Mouse (Mus musculus) stomach, postnatal 0 days (tissue): ENCODE measurements at regions not wholly inside any gene's neighbourhood (a gene's known extent, or its start where the extent isn't known, plus 50 kb on each side); places are given as distances from the start of the nearest gene placed in this dataset.
A peak's percentile ranks its signal among the peaks of the same experiment; 100 is the strongest.

Experiments
- ATAC-seq: fragments of 200-750 bp; cut with Nextera tagmentation; 2 replicates; pipeline ENCODE4 v1.8.0; 2017; ENCODE audit not compliant: low FRiP score, low TSS enrichment
- DNase-seq: peaks from one replicate; pipeline ENCODE4 v3.0.0-alpha.2; 2016; ENCODE audit warnings: low spot score
- H3K27ac ChIP-seq: fragments of 300-500 bp; sonication (generic); replicated peaks from 2 replicates; pipeline ENCODE4 v1.5.1; 2014; ENCODE audit warnings: mild to moderate bottlenecking, control low read depth
- H3K27me3 ChIP-seq: fragments of 300-500 bp; sonication (generic); 2 replicates; pipeline ENCODE4 v1.6.1; 2014; ENCODE audit warnings: low read length; ENCODE audit not compliant: control insufficient read depth, insufficient read depth
- H3K36me3 ChIP-seq: fragments of 300-500 bp; sonication (generic); 2 replicates; pipeline ENCODE4 v1.6.1; 2014; ENCODE audit warnings: low read length, mixed read lengths; ENCODE audit not compliant: control insufficient read depth, insufficient read depth
- H3K4me1 ChIP-seq: fragments of 300-500 bp; sonication (generic); replicated peaks from 2 replicates; pipeline ENCODE4 v1.6.1; 2014; ENCODE audit warnings: antibody characterized with exemption; ENCODE audit not compliant: control insufficient read depth, insufficient read depth
- H3K4me2 ChIP-seq: fragments of 300-500 bp; sonication (generic); replicated peaks from 2 replicates; pipeline ENCODE4 v1.6.1; 2014; ENCODE audit warnings: low read depth, mild to moderate bottlenecking, control low read depth, moderate library complexity
- H3K4me3 ChIP-seq: fragments of 300-500 bp; sonication (generic); 2 replicates; pipeline ENCODE4 v1.5.1; 2014; ENCODE audit warnings: low read depth, low read length, control low read depth
- H3K9ac ChIP-seq: fragments of 300-500 bp; sonication (generic); 2 replicates; pipeline ENCODE4 v1.6.1; 2014; ENCODE audit warnings: mild to moderate bottlenecking, low read length, control low read depth, mixed read lengths
- H3K9me3 ChIP-seq: fragments of 300-500 bp; sonication (generic); 2 replicates; pipeline ENCODE4 v1.6.1; 2016; ENCODE audit warnings: low read length; ENCODE audit not compliant: control insufficient read depth
- CTCF ChIP-seq: IDR thresholded peaks from 2 replicates; pipeline ENCODE4 v1.5.1; 2016; ENCODE audit warnings: antibody characterized with exemption, low read depth, mild to moderate bottlenecking, moderate library complexity
- EP300 ChIP-seq: optimal IDR thresholded peaks from 2 replicates; pipeline ENCODE3; 2016; ENCODE audit warnings: antibody characterized with exemption
- WGBS: fragments of 180-500 bp; shearing (Covaris S2); extraction: QIAGEN DNeasy Blood & Tissue Kit; methylation state at CpG from one replicate; pipeline ENCODE4 v1.1.7; 2014; 5-methylcytosine and 5-hydroxymethylcytosine counted together

- no peak for DNase-seq
- TF ChIP-seq CTCF, result no peak
- no peak for TF ChIP-seq EP300
- H3K27ac ChIP-seq, result no peak overlapping the region
- ATAC-seq, result no peak
- H3K4me3 ChIP-seq, result no peak overlapping the region
- no peaks in the 10 kb centered on the region for H3K36me3 ChIP-seq
- H3K4me1 ChIP-seq, result no peaks in the 10 kb centered on the region
- H3K9me3 ChIP-seq, result no peaks in the 10 kb centered on the region
- H3K9ac ChIP-seq, result no peak overlapping the region
- WGBS, result 1% methylated on average over 46 of the region's 46 CpGs
- peaks cover 12% of the 10 kb centered on the region; the same call in 1 of the 2 replicates for H3K27me3 ChIP-seq
- peak overlapping the region; percentile 25 for H3K4me2 ChIP-seq
Observed at GRCm38 (mm10) chr3:17794251-17795061, 153.8 kb upstream of the Cypt12 start.

GRCm38 (mm10) chr3:17795271-17796260, 152.6 kb upstream of the Cypt12 start:
- WGBS, result 4% methylated on average over 24 of the region's 24 CpGs
- H3K36me3 ChIP-seq, result no peaks in the 10 kb centered on the region
- TF ChIP-seq CTCF (no peak), EP300 (no peak)
- H3K9me3 ChIP-seq, result no peaks in the 10 kb centered on the region
- H3K27ac ChIP-seq, result no peak overlapping the region
- no peak overlapping the region for H3K9ac ChIP-seq
- H3K27me3 ChIP-seq, result peaks cover 12% of the 10 kb centered on the region; the same call in 1 of the 2 replicates
- no peak for DNase-seq
- no peak overlapping the region for H3K4me3 ChIP-seq
- no peaks in the 10 kb centered on the region for H3K4me1 ChIP-seq
- no peak for ATAC-seq
- H3K4me2 ChIP-seq, result no peak overlapping the region

- H3K9me3 ChIP-seq, result no peaks in the 10 kb centered on the region
- 9% methylated on average over 3 of the region's 3 CpGs for WGBS
- no peak overlapping the region for H3K9ac ChIP-seq
- no peaks in the 10 kb centered on the region for H3K4me1 ChIP-seq
- ATAC-seq (no peak), DNase-seq (no peak)
- no peak overlapping the region for H3K4me2 ChIP-seq
- no peaks in the 10 kb centered on the region for H3K36me3 ChIP-seq
- H3K4me3 ChIP-seq, result no peak overlapping the region
- TF ChIP-seq EP300, result no peak
- H3K27me3 ChIP-seq, result peaks cover 7% of the 10 kb centered on the region; the same call in 1 of the 2 replicates
- no peak overlapping the region for H3K27ac ChIP-seq
Observed at GRCm38 (mm10) chr3:17796766-17797165, 151.4 kb upstream of the Cypt12 start.

GRCm38 (mm10) chr3:17798399-17798798, 149.8 kb upstream of the Cypt12 start:
- Histone ChIP-seq H3K9ac (no peak overlapping the region), H3K4me3 (no peak overlapping the region), H3K9me3 (no peaks in the 10 kb centered on the region), H3K27me3 (peaks cover 5% of the 10 kb centered on the region; the same call in 1 of the 2 replicates), H3K4me1 (no peaks in the 10 kb centered on the region), H3K27ac (no peak overlapping the region), H3K36me3 (no peaks in the 10 kb centered on the region), H3K4me2 (no peak overlapping the region)
- ATAC-seq (no peak), DNase-seq (peak; percentile 46)
- 8% methylated on average over 12 of the region's 12 CpGs for WGBS
- peak; percentile 65 for TF ChIP-seq CTCF
- no peak for TF ChIP-seq EP300

GRCm38 (mm10) chr3:17799120-17799519, 149.1 kb upstream of the Cypt12 start:
- ATAC-seq (no peak), DNase-seq (no peak)
- Histone ChIP-seq H3K27me3 (peaks cover 4% of the 10 kb centered on the region; the same call in 1 of the 2 replicates), H3K9ac (no peak overlapping the region), H3K4me1 (no peaks in the 10 kb centered on the region), H3K27ac (no peak overlapping the region), H3K9me3 (no peaks in the 10 kb centered on the region), H3K4me2 (no peak overlapping the region), H3K36me3 (no peaks in the 10 kb centered on the region), H3K4me3 (no peak overlapping the region)
- TF ChIP-seq EP300, result no peak
- TF ChIP-seq CTCF, result no peak
- 46% methylated on average over 6 of the region's 6 CpGs for WGBS
